Mouse (Mus musculus) T-helper 17 cell (primary cell): ENCODE measurements at regions not wholly inside any gene's neighbourhood (a gene's known extent, or its start where the extent isn't known, plus 50 kb on each side); places are given as distances from the start of the nearest gene placed in this dataset.
"Not testable (repeated sequence)": the region's sequence is repeated elsewhere in the genome, so short reads cannot be mapped to it uniquely, and the experiment has no call there.

Experiments used
- in situ Hi-C, 2 experiments: fragments of 300-600 bp; cut with MboI, MseI; formaldehyde crosslinking; loops; 1 replicate in 1 of 2; 2 replicates in 1 of 2; pipeline ENCODE4 v1.15.1; 2025; ENCODE audit warnings: high pct_unique_total_duplicates in 2 of 2

GRCm38 (mm10) chr13:11030874-11031273 lies 670.2 kb upstream of the Chrm3 start:
- in situ Hi-C loops, result not testable (repeated sequence)

GRCm38 (mm10) chr13:11030381-11030780 lies 669.7 kb upstream of the Chrm3 start:
- in situ Hi-C loops, result no loop called here

DNA sequence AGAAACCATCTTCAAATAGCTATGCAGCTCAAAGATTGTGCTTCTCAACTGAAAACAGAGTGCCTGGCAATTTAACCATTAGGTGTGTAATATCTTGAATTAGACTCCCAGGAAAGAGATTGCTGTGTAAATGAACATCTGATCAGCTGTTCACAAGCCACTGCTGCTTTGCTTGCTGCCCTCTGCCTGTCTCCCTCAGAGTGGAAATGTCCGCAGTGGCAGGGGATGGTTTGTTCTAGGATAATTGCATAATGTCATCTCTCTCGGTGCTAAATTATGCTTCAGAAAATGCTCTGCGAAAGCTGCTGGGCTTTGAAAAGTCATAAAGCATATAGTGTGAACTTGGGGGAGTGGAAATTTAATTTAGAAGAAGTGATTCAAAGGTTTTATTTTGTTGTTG lies 665.3 kb upstream of the Chrm3 start:
- in situ Hi-C loops, result no loop called here

DNA sequence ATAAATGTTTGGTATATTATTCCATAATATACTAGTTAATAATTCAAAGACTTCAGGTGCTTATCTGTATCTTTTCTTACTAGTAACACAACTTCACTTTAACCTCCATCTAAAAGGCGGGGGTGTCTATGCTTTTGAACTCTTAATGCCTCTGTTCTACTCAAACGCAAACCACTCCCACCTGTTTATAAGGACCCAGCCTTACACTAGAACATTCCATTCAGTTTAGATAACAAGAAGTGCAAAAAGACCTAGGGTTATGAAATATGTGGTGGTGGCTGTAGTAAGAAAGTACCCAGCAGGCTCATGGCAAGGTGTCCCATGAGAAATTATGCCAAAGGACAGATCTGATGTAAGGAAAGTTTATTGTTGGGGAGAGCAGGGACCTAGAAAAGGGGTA lies 663.8 kb upstream of the Chrm3 start:
- in situ Hi-C loops, result no loop called here

DNA sequence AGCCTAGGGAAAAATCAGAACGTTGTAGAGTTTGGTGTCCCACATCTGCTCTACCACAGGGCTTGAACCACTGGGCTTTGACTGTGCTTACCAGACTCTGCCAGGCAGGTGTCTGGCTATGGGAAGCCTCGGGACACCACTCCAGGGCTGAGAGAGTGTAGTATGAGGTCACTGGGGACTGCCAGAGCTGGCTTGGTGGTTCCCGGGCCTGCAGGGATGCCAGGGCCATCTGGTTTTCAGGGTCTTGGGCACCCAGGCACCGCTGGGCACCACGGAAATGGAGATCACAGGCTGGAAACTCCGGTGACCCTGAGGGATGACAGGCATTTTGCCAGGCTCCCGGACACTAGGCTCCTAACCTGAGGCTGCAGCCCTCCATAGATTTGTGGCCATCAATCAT lies 656.9 kb upstream of the Chrm3 start:
- in situ Hi-C loops, result loop anchor here (5.0 to 10.0 kb wide), 2 partner anchors 80 to 107 kb away; no protein-coding TSS in a partner anchor

- in situ Hi-C loops, result no loop called here
Measured at GRCm38 (mm10) chr13:11005374-11005773, 644.7 kb upstream of the Chrm3 start.

GRCm38 (mm10) chr13:10991151-10991550 lies 630.5 kb upstream of the Chrm3 start:
- in situ Hi-C loops, result loop anchor here in 1 of 2 experiments (5.0 kb wide), 1 partner anchor 39 kb away; no protein-coding TSS in a partner anchor

- in situ Hi-C loops, result loop anchor here in 1 of 2 experiments (5.0 kb wide), 1 partner anchor 38 kb away; no protein-coding TSS in a partner anchor
Measured at GRCm38 (mm10) chr13:10990503-10991025, 629.9 kb upstream of the Chrm3 start.

DNA sequence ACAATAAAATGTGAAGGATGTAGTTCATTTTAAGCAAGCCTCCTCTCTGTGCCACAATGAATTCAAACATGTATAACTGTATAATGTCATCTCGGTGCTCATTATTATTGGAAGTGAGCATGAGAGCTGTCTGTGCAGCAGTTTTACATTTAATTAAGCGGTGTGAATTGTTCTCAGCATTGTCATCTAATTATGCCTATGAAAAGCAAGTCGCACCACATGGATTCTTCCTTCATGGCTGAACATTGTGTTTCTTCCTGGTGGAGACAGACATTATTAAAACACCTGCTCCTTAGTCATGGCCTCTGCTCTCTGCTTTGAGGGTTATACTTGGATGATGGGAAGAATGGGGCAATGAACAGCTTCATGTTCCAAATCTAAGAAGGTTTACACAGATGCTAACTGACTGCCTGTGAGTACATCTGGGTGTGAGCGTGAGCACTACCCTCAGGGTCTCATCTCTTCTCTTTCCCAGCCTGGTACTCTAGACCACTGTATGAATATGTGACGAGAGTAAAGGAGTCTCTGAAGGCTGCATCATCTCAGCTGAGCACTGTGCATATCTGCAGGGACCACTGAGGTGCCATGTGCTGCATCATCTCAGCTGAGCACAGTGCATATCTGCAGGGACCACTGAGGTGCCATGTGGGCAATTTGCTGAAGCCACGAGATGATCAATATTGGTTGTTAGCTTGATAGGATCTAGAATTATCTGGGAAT lies 628.6 kb upstream of the Chrm3 start:
- in situ Hi-C loops, result no loop called here

- in situ Hi-C loops, result no loop called here
Measured at GRCm38 (mm10) chr13:10983736-10984135, 623.1 kb upstream of the Chrm3 start.

DNA sequence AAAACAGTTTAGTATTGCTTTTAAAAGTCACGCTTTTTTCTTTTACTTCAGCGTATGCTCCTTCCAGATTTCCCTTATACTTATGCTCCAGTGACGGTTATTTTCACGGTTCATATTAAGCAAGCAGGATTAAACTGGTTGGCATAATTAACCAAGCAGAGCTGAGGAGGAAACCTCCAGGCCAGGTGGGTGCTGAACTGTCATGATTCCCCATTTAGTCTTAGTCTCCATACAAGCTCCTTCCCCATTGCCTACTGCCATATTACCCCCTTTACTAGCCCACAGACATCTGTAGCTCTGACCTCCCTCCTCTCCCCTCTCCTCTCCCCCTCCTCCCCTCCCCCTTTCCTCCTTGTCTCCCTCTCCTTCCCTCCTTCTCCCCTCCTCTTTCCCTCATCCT lies 621.9 kb upstream of the Chrm3 start:
- in situ Hi-C loops, result no loop called here

- in situ Hi-C loops, result no loop called here
Measured at GRCm38 (mm10) chr13:10971932-10972331, 611.3 kb upstream of the Chrm3 start.

GRCm38 (mm10) chr13:10970721-10971120 lies 610.1 kb upstream of the Chrm3 start:
- in situ Hi-C loops, result no loop called here

- in situ Hi-C loops, result loop anchor here in 1 of 2 experiments (5.0 kb wide), 1 partner anchor 39 kb away; no protein-coding TSS in a partner anchor
Measured at GRCm38 (mm10) chr13:10952923-10953322, 592.3 kb upstream of the Chrm3 start.

- in situ Hi-C loops, result loop anchor here in 1 of 2 experiments (5.0 kb wide), 1 partner anchor 42 kb away; no protein-coding TSS in a partner anchor
Measured at GRCm38 (mm10) chr13:10950658-10951057, 590.0 kb upstream of the Chrm3 start.

DNA sequence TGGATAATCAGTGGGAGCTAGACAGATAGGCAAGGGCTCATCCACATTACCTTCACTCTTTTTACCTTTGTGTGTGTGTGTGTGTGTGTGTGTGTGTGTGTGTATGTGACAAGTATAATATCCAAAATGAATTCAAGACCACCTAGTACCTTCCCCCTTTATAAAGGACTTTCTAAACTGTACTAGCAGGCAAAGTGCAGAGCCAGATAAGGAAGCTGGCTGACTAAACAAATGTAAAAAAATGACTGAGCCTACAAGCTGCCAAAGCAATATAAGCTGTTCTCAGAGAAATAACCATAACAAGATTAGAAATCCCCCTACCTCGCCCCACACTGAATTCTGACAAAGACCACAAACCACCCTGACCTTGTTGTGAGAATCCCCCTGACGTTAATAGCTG lies 586.8 kb upstream of the Chrm3 start:
- in situ Hi-C loops, result loop anchor here in 1 of 2 experiments (25.0 kb wide), 1 partner anchor 1060 kb away; no protein-coding TSS in a partner anchor

- in situ Hi-C loops, result loop anchor here in 1 of 2 experiments (25.0 kb wide), 1 partner anchor 1057 kb away; no protein-coding TSS in a partner anchor
Measured at GRCm38 (mm10) chr13:10943877-10944276, 583.2 kb upstream of the Chrm3 start.

- in situ Hi-C loops, result loop anchor here in 1 of 2 experiments (25.0 kb wide), 1 partner anchor 1055 kb away; no protein-coding TSS in a partner anchor
Measured at GRCm38 (mm10) chr13:10942031-10942655, 581.5 kb upstream of the Chrm3 start.

- in situ Hi-C loops, result loop anchor here in 1 of 2 experiments (25.0 kb wide), 1 partner anchor 1051 kb away; no protein-coding TSS in a partner anchor
Measured at GRCm38 (mm10) chr13:10938233-10938632, 577.6 kb upstream of the Chrm3 start.

DNA sequence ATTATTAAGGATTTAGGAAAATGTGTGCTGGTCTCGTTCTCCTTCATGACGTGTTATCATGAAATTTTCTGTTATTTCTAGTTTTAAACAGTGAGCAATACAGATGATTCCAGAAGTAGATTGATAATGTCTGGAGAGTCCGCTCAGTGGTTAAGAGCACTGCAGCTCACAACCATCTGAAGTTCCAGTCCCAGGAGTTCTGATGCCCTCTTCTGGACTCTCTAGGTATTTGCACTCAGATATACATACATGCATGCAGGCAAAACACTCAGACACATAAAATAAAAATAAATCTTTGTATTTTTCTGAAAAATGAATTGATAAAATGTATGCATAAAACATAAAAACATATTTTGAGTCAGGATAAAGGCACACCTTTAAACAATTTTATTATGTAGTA lies 570.1 kb upstream of the Chrm3 start:
- in situ Hi-C loops, result loop anchor here in 1 of 2 experiments (25.0 kb wide), 1 partner anchor 1043 kb away; no protein-coding TSS in a partner anchor

GRCm38 (mm10) chr13:10914377-10914776 lies 553.7 kb upstream of the Chrm3 start:
- in situ Hi-C loops, result no loop called here
